Mouse (Mus musculus): Measurements from ENCODE around the gene Nphs2.

- no peak for TF ChIP-seq CTCF (IDR thresholded peaks at IDR 0.05)
- TF ChIP-seq EP300 (IDR thresholded peaks at IDR 0.05): no peak
Observed at GRCm38 (mm10) chr1:156280131-156280530, 30.4 kb upstream of the Nphs2 start.

Data from lung, postnatal 0 days (tissue).